Mouse (Mus musculus) kidney, adult 18-20 months (tissue): Measurements from ENCODE around the gene Gm49486.

ENCODE experiments used
- DNase-seq: peaks from one replicate; pipeline ENCODE4 v3.0.0; 2021

Gm49486 gene

DNA sequence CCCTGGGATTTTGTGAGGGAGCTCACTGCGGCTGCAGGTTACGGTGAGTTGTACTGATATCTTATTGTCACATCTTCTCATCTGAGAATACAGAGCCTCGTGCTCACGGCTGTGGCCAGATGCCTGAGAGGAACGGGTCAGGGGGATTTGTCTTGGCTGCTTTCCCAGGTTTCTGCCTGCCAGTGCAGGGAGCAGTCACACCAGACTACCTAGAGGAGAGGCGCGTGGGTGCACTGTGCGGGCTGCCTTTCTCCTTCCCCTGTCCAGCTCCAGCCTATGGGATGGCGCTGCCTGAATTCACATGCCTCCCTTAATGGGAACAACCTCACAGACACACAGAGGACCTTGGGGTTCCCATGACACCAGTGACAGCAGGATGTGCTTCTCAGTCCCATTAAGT is 6.1 kb downstream of the Gm49486 start:
- DNase-seq = no peak

DNA sequence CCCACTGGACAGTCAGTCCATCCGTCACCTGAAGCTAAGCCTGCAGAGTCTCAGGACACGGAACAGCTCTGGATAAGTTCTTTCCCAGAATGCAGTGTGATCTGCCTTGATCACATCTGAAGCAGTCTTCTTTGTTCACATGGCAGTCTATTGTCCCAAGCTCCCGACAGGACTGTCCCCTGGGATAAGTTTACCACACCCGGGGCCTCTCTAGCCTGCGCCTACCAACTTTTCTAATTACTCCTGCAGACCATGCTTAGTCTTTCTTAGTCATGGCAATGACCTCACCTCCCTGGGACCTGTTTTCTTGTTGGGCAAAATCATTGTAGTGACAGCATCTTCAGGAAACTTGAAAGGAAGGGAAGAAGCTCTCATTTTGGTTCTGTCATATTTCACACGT is 8.8 kb downstream of the Gm49486 start:
- no peak for DNase-seq

DNA sequence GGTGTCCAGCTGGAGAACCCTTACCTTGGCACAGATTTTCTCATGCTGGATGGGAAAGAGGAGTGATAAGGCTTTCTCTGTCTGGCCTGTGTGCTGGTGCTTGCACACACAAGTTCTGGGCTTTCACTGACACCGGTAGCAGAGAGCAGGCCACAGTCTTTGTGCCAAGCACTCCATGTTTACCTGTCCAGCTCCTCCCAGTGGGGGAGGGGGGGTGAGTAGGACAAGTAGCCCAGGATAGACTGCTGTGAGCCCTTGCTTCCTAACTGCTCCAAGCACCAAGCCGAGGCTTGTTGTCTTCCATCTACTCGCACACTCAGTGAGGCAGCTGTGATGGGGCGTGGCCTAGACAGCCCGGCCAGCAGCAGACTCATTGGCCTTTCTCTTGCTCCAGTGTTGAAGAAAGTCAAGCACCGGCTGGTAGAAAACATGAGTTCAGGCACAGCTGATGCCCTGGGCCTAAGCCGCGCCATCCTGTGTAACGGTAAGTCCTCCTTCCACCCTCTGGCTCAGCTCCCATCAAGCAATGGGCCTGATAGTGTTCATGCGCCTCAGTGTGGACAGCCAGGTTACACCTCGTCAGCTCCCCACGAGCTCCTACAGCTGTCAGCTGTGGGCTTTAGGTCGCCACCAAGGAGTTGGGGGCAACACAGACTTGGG is 13.5 kb downstream of the Gm49486 start:
- no peak for DNase-seq

DNA sequence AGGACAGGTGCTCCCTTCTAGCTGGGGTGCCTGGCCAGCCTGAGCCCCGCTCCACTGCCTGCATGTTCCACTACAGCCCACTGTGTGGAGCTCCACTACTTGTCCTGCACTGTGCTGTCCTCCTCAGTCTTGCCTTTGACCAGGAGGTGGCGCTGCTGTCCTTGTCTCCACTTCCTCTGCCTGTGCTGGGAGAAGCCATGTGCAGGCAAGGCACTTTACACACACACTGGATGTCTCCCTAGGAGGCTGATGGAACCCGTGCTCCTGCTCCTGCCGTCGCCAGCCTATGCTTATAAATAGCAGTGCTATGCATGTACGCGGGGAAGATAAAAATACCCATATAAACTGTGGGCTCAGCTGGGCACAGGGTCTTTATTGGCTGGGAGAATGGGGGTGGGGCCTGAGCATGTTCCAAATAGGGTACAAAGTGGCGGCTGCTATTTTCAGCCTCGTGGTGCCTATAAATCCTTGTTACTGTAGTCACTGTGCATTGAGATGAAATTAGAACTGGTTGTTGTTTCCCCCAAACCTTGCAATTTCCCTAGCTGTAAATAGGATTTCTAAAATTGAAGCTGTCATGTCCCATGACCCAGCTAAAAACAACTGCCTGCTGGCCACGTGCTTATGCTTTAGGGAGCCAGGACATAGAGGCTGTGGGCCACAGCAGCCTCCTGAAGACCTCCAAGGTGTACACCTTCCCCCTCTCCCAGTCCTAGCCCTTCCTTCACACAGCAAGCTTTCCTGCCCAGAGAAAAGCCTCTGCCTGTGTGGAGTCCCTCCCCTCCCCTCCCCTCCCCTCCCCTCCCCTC is 14.2 kb downstream of the Gm49486 start:
- peak; percentile 95 for DNase-seq

DNA sequence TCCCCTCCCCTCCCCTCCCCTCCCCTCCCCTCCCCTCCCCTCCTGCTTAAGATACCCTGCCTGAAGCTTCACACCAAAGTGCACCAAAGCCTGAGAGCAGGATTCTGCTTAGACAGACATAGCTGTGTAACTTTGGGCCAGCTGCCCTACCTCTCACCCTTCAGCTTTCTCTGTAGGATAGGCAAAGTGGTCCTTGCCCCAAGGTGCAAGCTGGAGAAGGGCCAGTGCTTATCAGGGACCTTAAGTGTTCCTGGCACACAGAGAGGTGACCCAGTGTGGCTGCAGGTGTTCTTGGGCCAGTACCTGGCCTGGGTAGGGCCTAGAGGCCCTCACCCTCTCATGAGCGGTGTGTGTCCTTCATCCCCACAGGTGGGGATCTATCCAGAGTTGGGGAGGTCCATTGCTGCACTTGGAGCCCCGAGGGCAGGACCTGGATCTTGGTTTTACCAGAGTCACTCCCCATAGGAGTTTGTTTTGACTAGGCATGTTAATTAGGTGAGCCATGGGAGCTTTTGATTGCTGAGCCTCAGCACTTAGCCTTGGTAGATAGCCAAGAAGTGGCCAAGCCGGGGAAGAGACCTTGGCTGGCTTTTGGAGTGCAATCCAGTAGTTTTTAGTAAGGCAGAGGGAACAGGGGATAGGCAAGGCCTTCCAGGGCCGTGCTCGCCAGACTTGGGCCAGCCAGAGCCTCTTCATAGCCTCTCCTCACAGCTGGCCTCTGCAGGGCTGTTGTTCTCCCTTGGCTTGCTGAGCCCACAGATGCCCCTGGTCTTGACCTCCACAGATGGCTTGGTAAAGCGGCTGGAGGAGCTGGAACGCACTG is 15.1 kb downstream of the Gm49486 start:
- peak; percentile 48 for DNase-seq

DNA sequence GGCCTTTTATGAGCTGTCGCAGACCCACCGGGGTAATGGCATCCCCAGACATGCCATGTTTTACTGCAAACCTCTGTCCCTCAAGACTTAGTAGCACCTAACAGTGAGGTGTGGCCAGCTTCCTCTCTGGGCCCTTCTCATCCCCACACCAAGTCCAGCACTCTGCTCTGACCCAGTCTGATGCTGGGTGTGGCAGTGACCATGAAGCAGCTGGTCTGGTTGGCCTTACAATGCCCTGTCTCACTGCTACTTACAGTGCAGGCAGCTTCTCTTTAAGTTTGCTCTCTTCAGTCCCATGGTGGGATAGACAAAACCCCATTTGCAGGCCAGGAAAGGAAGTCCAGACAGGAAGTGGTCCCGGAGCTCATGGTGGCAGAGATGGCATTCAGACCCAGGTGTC is 16.1 kb downstream of the Gm49486 start:
- no peak for DNase-seq

DNA sequence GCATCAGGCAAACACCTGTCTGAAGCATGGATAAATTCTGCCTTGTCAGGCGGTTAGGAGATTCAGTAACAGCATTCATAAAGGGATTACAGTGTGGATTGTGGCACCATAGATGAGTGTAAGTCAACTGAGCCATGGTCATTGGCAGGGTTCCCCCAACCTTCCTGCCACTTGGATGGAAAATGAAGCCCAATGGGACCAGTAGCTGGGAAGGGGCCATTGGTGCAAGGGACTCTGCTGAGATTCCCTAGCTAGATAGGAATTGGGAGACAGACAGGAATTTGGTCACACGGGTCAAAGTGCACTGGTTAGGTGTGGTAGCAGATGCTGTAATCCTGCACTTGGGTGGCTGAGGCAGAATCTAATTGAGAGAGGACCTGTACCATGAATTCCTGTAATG is 21.0 kb downstream of the Gm49486 start:
- DNase-seq = no peak

DNA sequence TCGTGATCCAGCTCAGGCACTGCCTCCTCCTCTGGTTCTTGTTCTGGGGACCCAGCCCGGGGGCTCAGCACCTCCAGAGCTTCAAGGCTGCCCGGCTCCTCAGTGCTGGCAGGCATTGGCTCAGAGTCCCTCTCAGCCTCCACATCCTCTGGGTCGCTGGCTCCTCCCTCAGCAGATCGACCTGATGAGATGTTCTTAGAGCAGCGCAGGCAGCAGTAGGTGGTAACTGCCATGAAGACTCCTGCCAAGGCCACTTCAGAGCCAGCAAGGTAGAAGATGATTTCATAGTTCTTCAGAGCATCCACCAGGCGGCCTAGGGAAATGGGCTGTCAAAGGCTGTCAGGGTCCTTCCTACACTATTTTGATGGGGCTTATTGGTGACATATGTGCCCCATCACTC is 22.0 kb downstream of the Gm49486 start:
- DNase-seq = no peak

DNA sequence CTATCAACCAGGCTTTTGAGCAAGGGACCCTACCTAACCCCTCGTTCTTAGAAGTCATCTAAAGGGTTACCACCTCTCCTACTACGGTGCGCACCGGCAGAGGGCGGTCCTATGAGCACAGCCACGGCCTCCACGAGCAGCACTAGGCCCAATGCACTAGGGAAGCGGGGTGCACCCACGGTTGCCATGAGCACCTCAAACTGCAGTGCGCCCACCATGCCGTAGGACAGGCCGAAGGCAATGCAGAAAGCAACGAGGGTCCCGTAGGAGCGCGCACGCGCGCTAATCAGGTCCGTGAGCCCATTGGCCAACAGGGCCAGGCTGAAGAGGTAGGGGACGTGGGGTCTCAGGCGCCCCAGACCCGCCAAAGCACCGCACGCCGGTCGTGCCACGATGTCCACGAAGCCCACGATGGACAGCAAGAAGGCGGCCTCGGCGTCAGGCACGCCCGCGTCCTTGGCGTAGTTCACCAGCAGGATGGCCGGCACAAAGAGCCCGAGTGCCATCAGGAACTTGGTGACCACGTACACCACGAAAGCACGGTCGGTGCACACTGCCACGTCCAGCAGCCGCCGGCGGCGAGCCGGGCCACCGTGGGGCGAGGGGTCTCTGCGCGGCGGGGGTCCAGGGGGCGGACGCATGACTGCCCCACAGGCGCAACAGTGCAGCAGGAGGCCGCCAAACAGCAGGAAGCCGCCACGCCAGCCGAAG is 22.7 kb downstream of the Gm49486 start:
- DNase-seq = peak; percentile 33

DNA sequence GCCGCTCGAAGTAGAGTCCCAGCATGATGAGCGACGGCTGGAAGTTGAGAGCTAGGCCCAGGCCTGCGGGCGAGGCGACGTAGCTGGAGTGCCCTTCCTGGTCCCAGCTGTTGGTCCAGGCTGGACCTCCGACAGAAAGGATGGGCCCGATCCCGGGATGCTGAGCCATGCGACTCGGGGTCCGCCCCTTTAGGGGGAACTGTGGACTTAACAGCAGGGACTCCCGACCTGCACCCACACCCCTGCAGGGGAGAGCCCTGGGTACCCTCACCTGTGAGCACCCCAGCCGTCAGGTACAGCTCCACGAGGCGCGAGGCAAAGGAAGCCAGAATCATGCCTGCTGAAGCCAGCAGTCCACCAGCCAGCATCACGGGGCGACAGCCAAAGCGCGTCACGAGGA is 23.4 kb downstream of the Gm49486 start:
- no peak for DNase-seq

DNA sequence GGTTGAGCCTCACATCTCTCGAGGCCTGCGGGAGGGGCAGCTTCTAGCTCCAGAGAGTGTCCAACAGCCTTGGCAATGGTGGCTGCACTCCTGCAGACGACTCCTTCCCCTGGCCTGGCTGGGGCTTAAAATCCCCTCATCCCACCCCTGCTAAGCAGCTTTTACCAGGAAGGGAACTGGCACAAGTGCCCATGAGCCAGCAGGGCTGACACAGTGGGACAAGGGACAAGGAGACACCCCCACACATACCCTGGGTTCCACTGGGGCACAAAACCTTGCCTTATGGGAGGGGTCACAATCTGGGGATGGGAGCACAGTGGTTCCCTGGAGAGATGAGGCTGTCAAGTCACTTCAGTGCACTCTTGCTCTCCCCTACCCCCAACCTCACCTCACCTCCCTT is 25.5 kb downstream of the Gm49486 start, which contains the start of gene Slc16a8:
TSS of gene Slc16a8 (minus strand) at position 101 of the 400 bp plus-strand sequence.
- DNase-seq = no peak

DNA sequence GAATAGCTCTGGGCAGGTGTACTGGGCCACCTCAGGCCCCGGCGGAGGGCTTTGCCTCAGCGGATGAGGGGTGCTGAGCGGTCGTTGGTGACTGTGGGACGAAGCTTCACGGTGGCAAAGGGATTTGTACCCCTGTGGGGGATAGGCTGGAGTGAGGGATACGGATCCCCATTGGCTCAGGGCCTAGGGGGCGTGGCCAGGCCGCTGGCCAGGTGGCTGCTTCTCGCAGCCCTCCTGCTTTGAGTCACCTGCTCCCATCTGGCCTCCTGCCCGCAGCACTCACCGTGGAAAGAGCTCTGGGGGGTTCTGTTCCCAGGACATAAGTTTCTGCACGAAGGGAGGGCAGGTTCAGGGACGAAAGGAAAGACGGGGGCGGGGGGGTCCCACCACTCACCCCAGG is 29.3 kb downstream of the Gm49486 start:
- peak; percentile 86 for DNase-seq

DNA sequence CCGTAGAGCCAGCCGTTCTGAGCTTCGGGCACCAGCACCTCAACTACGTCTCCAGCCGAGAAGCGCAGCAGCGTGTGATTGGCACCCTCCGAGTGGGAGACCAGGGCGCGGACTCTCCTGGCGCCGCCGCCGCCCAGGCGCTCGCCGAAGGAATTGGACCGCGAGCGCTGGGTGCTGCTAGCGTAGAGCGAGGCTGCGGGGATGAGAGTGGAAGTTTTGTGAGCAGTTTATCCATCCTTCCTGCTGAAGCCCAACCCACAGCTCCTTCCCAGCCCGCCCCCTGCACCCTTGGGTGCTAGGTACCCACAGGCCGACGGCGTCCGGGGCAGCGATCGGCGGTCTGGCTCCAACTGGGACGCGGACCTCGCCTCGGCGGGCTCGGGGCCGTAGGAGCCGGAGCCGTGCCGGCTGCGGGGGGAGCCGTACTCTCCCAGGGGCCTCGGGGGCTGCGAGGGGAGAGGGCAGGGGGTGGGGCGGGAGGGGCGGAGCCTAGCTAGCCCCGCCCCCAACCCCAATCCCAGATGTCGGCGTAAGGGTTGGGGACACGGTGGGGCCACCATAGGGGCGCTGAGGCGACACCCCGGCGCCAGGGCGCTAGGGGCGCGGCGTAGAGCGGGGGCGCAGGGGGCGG is 32.0 kb downstream of the Gm49486 start:
- DNase-seq = peak; percentile 53

DNA sequence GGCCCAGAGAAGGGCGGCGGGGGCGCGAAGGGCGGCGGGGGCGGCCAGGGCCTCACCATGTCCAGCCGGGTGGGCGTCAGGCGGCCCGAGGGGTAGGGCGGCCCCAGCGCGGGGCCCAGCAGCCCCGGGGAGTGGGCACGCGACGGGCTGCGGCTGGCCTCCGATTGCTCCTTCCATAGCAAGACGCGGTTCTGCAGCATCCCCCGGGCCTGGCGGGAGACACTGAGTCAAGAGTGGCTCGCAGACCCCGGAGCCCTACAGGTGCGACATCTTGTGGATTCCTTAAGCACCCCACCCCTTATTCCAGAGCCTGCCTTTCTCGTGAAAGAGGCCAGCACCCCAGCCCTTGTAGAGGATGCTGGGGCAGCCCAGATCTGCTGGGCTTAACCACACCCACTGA is 32.6 kb downstream of the Gm49486 start:
- DNase-seq = no peak

DNA sequence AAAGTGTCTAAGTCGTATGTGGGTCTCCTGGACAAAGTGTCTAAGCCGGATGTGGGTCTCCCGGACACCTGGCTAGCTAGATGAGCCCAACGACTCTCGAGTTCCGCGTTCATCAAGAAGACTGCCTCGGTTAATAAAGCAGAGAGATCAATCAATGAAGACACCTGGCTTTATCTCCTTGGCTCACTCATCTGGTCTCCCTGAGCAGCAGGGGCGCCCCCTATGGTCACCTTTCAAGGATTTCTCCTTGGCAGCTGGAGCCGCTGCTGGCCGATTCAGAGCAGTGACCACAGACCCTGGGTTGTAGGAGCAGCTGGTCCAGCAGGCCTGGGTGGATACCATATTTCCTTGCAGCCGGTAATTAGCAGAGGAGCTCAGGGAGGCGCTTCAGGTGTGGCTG is 33.2 kb downstream of the Gm49486 start:
- DNase-seq = peak; percentile 35

DNA sequence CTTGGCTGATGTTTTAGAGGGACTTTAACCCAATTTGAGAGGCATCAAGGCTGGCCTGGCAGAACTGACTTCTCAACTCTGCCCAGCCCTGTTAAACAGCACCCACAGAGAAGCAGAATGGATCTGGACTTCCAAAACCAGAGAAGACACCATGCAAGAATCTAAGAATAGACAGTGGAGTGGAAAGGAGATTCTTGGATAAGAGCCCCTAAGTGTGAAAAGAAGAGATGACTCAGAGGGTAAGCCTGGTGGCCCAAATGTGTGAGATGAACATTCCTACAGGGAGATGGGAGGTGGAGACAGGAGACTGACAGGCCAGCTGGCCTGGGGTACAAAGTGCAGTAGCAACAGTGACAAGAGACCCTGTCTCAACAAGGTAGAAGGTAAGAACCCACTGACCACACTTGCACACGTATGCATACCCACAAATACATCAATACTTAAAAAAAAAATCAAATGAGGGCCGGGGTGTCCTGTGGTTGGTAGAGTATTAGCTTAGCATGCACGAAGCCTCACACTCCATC is 33.7 kb downstream of the Gm49486 start:
- no peak for DNase-seq

DNA sequence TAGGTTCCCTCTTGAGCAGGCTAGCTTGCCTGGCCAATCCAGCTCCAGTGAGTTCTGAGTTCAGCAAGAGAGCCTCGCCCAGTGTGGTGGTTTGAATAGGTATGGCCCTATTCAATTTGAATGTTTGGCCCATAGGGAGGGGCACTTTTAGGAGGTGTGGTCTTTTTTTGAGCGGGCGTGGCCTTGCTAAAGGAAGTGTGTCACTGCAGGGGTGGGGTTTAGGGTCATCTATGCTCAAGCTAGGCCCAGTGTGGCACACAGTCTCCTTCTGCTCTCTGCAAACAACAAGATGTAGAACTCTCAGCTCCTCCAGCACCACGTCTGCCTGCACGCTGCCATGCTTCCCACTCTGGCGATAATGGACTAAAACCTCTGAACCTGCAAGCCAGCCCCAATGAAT is 34.5 kb downstream of the Gm49486 start:
- no peak for DNase-seq

DNA sequence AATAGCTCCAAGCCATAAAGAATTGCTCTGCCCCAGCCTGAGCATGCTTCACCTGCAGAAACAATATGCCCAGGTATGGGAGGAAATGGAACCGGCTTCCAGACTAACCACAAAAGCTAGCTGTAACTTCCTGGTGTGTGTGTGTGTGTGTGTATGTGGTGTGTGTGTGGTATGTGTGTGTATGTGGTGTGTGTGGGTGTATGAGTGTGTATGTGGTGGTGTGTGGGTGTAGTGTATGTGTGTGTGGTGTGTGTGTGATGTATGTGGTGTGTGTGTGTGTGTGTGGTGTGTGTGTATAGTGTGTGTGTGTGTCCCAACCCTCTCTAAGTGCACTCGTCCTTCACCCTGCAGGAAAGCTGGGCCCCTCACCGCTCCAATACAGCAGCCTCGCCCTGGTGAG is 36.2 kb downstream of the Gm49486 start:
- DNase-seq = no peak

DNA sequence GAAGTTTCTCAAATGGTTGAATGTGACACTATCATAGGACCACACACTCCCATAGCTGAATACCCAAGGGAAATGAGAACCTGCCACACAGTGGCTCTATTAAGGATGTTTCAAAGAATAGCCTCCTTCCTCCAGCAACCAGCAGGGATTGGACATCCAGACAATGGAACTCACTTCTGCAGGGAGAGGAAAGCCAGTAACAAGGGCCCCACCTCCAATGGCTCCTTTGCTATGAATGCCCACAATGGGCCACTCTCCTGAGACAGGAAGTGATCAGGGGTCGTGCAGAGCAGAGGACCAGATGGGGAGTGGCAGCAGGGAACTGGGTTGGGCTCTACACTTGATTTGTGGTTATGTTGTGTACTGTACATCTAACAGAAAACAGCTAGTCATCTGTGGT is 39.3 kb downstream of the Gm49486 start:
- DNase-seq = no peak

DNA sequence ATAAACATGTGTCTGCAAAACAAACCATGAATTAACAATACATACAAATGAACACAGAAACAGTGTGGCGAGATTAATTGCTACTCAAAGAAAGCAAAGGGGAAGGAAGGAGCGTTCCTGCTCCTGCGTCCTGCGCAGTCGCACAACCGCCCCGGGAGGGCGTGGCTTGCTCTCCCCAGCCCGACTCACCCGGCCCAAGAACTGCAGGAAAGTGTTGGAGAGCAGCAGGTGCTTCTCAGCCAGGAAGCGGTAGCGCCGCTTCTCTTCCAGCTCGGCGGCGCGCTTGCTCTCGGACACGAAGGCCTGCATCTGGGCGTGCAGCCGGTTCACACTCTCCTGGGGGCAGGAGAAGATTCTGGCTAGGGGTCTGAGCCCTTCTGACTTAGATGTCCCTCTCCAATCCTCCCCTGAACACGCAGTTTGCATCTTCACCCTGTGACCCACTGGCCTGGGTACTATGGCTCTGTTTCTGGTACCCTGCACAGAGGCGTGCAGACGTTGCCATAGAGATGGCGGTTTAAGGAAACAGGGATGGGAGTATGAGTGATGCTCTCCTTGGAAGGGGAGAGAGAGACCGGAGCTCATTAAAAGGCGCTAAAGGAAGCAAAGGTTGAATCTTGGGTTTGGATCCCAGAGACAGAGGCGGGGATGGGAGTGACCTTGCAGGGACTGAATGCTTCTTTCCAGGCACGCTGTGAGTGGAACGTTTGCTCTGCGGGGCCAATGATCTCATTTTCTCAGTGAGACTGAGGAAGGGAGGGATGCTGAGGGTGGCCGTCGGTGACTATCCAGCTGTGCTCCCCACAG is 41.3 kb downstream of the Gm49486 start:
- peak; percentile 57 for DNase-seq

DNA sequence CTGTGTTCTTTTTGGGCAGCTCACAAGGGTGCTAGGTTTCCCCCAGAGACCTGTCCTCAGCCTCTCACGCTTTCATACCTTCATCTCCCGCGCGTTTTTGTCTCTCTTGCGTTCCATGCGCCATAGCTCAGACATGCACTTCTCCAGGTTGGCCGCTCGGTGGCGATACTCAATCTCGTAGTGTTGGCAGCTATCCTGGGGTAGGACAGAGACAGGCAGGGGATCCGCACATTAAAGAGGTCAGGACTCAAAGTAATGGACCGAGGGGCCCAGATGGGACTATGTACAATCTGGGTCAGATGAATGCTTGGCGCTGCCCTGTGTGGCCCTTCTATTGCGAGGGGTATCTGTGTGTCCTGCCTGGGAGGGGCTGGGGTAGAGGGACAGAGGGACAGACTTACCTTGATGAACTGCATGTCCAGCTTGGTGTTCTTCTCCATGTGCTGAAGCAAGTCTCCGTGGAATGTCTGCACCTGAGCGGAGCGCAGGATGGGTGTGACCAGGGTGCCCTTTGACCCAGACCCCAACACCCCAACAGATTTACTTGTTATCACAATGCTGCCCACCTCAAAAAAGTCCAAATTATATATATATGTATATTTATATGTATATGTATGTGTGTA is 42.0 kb downstream of the Gm49486 start:
- DNase-seq = no peak
